Mouse (Mus musculus) E14TG2a.4 (cell line): ENCODE results near the gene Ppp1r18.

Source experiments
- CTCF ChIP-seq: conservative IDR thresholded peaks from 2 replicates; pipeline ENCODE4 v1.5.1; 2014; ENCODE audit warnings: low read length
- NANOG ChIP-seq: IDR thresholded peaks from 2 replicates; pipeline ENCODE4 v1.6.1; 2014; ENCODE audit warnings: borderline replicate concordance, low read length, mixed read lengths
- POU5F1 ChIP-seq: IDR thresholded peaks from 2 replicates; pipeline ENCODE4 v1.6.1; 2014; ENCODE audit warnings: low read length, borderline replicate concordance

- no peak for TF ChIP-seq CTCF
- TF ChIP-seq POU5F1: no peak
- no peak for TF ChIP-seq NANOG
Measured at GRCm38 (mm10) chr17:35921710-35922109, 56.3 kb downstream of the Ppp1r18 start.
